Mouse (Mus musculus): ENCODE measurements around the gene Olfr1438-ps1.
"Not testable (repeated sequence)": the region's sequence is repeated elsewhere in the genome, so short reads cannot be mapped to it uniquely, and the experiment has no call there.

The Olfr1438-ps1 gene

DNA sequence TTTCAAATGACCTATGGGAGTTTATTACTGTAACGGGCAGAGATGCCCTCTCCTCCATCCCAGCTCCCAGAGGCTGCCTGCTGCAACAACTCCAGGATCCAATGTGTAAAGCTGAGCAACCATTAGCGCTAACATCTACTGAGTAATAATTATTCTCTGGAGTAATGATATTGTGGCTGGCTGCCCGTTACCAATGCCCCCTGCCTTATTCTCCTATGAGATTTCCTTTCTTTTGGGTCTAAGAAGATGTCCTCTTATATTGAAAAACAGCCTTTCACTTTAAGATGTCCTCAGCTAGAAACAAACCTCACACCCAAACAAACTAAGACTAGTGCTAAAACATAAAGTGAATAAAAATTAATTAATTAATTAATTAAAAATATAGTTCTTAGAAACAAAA is at the start of gene Olfr1438-ps1:
Gene Olfr1438-ps1 (minus strand): TSS at position 101 of the 400 bp plus-strand sequence.
- in situ Hi-C loops (cut with MboI, MseI) = no loop called here

DNA sequence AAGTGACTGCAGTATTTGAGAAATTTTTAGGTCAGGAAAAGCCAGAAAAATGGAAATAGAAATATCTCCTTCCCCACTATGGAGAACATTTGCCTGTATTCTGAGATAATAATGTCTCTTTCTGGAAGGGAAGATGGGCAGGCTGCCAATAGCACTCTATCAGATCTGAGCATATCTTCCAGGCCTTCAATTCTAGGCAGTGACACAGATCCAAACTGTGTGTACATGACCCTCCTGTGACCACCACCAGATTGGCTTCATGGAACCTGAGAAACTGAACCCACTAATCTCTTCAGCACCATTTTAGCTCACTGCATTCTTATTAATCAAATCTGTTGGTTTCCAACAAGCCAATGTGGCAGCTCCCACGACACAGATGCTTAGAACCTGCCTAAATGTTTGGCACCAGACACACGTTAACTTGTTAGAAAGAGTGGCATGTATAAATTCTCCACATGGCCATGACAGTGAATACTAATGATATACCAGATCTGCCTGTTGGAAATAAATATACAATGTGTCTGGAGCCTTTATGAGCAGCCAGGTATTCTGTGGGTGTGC is 38.8 kb upstream of the Olfr1438-ps1 start:
- in situ Hi-C loops (cut with MboI, MseI) = no loop called here

DNA sequence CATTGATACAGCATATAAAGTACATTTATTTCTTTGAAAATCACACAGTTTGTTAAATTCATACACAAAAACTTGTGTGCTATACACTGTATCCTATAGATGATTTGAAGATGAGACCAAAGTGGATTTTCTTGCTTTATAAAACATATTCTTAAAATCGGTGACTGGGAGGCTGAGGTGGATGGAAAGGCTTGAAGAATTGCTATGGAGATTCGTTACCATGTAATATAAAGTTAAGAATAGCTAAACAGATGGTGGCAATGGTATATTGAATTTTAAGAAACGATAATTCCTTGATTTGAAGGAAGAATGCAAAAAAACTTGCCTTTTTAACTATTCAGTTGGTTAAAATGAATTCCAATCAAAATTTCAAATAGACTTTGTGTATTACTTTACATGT is 37.3 kb upstream of the Olfr1438-ps1 start:
- in situ Hi-C loops (cut with MboI, MseI) = no loop called here

DNA sequence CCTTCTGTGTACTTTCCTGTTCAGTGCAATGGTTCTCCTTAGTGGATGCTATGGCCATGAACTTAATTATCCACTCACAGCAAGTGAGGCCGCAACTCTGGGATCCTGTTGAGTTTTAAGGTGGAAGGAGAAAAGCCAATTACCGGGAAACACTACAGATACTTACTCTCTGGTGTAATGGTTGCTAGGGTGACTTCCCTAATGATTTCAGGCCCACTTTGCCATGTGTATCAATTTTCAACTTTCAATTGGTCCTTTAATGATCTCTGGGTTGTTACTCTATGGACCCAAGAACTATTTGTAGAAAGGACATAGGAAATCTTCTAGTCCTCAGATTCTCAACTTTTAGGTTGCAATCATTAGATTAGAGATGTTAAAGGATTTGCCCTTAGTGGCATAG is 10.7 kb downstream of the Olfr1438-ps1 start, which contains the start of gene Olfr1437:
Gene Olfr1437 (minus strand): TSS at position 101 of the 400 bp plus-strand sequence.
- in situ Hi-C loops (cut with MboI, MseI) = no loop called here

DNA sequence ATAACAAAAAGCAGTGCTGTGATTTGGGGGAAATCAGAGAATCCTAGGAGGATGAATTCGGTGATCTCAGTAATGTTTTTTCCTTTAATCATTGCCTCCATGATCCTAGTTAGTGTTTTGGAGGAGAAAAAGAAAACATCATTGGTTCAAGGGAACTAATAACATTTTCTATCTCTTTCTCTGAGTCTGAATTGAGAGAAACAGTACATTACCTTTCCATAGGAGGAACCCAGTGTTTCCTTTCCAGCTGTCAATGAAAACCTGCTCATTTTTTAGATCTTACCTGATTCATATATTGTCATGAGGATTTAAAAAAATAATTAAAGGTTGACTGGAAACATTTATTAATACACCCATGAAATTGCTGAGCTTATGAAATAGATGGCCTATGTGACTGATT is 36.7 kb downstream of the Olfr1438-ps1 start, which contains the start of gene Olfr1436:
Gene Olfr1436 (minus strand): TSS at position 101 of the 400 bp plus-strand sequence.
- in situ Hi-C loops (cut with MboI, MseI) = not testable (repeated sequence)

DNA sequence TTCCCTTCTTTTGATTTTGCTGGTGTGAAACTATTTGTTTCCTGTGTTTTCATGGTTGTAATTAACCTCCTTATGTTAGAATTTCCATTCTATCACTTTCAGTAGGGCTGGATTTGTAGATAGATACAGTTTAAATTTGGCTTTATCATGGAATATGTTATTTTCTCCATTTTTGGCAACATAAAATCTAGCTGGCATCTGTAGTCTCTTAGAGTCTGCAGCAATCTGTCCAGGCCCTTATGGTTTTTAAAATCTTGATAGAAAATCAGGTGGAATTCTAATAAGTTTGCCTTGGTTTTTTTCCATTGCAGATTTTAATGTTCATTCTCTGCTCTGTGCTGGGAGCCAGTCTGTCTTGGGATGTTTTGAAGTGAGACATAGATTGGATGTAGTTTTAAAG is 42.7 kb downstream of the Olfr1438-ps1 start:
- in situ Hi-C loops (cut with MboI, MseI) = no loop called here

DNA sequence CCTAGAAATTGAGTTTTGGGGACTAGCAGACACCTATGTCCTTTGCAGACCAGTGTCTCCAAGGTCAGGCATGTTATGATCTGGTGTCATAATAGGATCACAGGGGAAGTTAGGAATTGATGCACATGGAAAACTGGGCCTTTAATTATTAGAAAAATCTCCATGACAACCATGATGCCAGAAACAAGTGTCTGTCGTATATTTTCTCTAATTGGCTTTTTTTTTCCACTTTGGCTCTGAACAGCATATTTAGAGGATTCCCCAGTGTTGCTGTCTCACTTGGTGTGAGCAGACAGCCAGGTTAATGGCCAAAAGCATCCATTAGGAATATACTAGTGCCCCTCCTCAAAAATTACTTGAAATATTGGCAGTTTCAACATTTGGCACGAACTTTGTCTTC is 56.2 kb downstream of the Olfr1438-ps1 start, which contains the start of gene Olfr1434:
Gene Olfr1434 (plus strand): TSS at position 301 of the 400 bp plus-strand sequence.
- in situ Hi-C loops (cut with MboI, MseI) = no loop called here

All from T-helper 17 cell (primary cell).